Mouse (Mus musculus) thymus, postnatal 36 days (tissue): ENCODE results near the gene Adgra3.

Experiments used
- DNase-seq, 2 experiments: peaks; one replicate each; pipeline ENCODE4 v3.0.0; 2022; ENCODE audit warnings: mixed read lengths in 2 of 2

The Adgra3 gene

GRCm38 (mm10) chr5:50058421-50059286 is at the start of gene Adgra3:
Gene Adgra3, minus strand, starts transcription at chr5:50059006.
- peak; percentile 54 to 67 for DNase-seq

- no peak for DNase-seq
These were observed 24.6 kb upstream of the Adgra3 start for GRCm38 (mm10) chr5:50083441-50083840.

GRCm38 (mm10) chr5:50074245-50074644 is 15.4 kb upstream of the Adgra3 start:
- DNase-seq: no peak

GRCm38 (mm10) chr5:50064236-50064635 is 5.4 kb upstream of the Adgra3 start:
- DNase-seq: no peak

GRCm38 (mm10) chr5:50059586-50059985 is 780 bp upstream of the Adgra3 start:
- peak in 1 of 2 experiments; percentile 7 for DNase-seq

GRCm38 (mm10) chr5:50057612-50058420 is 990 bp downstream of the Adgra3 start:
- no peak for DNase-seq

GRCm38 (mm10) chr5:50052456-50052855 is 6.3 kb downstream of the Adgra3 start:
- no peak for DNase-seq

- no peak for DNase-seq
These were observed 8.0 kb downstream of the Adgra3 start for GRCm38 (mm10) chr5:50050668-50051425.

- no peak for DNase-seq
These were observed 8.8 kb downstream of the Adgra3 start for GRCm38 (mm10) chr5:50050037-50050436.

- DNase-seq: no peak
These were observed 9.3 kb downstream of the Adgra3 start for GRCm38 (mm10) chr5:50049506-50049905.

GRCm38 (mm10) chr5:50048960-50049359 is 9.8 kb downstream of the Adgra3 start:
- no peak for DNase-seq

- no peak for DNase-seq
These were observed 10.4 kb downstream of the Adgra3 start for GRCm38 (mm10) chr5:50048271-50048851.

GRCm38 (mm10) chr5:50045180-50045579 is 13.6 kb downstream of the Adgra3 start:
- no peak for DNase-seq

- no peak for DNase-seq
These were observed 15.1 kb downstream of the Adgra3 start for GRCm38 (mm10) chr5:50043677-50044076.

GRCm38 (mm10) chr5:50042274-50042943 is 16.4 kb downstream of the Adgra3 start:
- no peak for DNase-seq

GRCm38 (mm10) chr5:50039521-50039920 is 19.3 kb downstream of the Adgra3 start:
- DNase-seq: no peak

GRCm38 (mm10) chr5:50037666-50038065 is 21.1 kb downstream of the Adgra3 start:
- no peak for DNase-seq

GRCm38 (mm10) chr5:50034900-50035514 is 23.8 kb downstream of the Adgra3 start:
- DNase-seq: no peak

- DNase-seq: no peak
These were observed 24.6 kb downstream of the Adgra3 start for GRCm38 (mm10) chr5:50034231-50034630.

GRCm38 (mm10) chr5:50033660-50034059 is 25.1 kb downstream of the Adgra3 start:
- DNase-seq: no peak

- DNase-seq: no peak
These were observed 26.5 kb downstream of the Adgra3 start for GRCm38 (mm10) chr5:50032332-50032731.
